Mouse (Mus musculus): ENCODE data around the gene Lrpprc. TPM values are rescaled to one million over a fixed set of nuclear protein-coding genes. Genes with fewer than 3 reads are reported as not detected.

The Lrpprc gene
- polyA plus RNA-seq, 1 experiment from 2014 or later = 55.9 TPM

- DNase-seq (ENCODE audit: low spot score) (no peak), ATAC-seq (replicated peaks; ENCODE audit: low FRiP score) (no peak)
- Histone ChIP-seq H3K4me3 (ENCODE audit: low read depth, low read length) (no peak overlapping the region), H3K27ac (ENCODE audit: low read depth, low read length) (no peak overlapping the region), H3K9ac (ENCODE audit: low read length) (no peak overlapping the region), H3K4me2 (ENCODE audit: low read depth, low read length, severe bottlenecking) (no peak overlapping the region), H3K4me1 (replicated peaks; ENCODE audit: control insufficient read depth, insufficient read depth, low read length) (no peaks in the 10 kb centered on the region), H3K9me3 (ENCODE audit: control insufficient read depth, low read length) (no peaks in the 10 kb centered on the region), H3K27me3 (ENCODE audit: control insufficient read depth, insufficient read depth, low read length) (no peaks in the 10 kb centered on the region), H3K36me3 (ENCODE audit: control insufficient read depth, insufficient read depth, low read length) (no peaks in the 10 kb centered on the region; the same call in 1 of the 2 replicates)
- 85% methylated on average over 9 of the region's 9 CpGs for WGBS
Measured at GRCm38 (mm10) chr17:84738073-84738797, 52.4 kb downstream of the Lrpprc start.

- Histone ChIP-seq H3K27ac (ENCODE audit: low read depth, low read length) (no peak overlapping the region), H3K9me3 (ENCODE audit: control insufficient read depth, low read length) (no peaks in the 10 kb centered on the region)
Measured at GRCm38 (mm10) chr17:84736719-84737118, 53.9 kb downstream of the Lrpprc start.

GRCm38 (mm10) chr17:84732612-84733011, 58.0 kb downstream of the Lrpprc start:
- Histone ChIP-seq H3K4me1 (replicated peaks; ENCODE audit: control insufficient read depth, insufficient read depth, low read length) (no peaks in the 10 kb centered on the region), H3K36me3 (ENCODE audit: control insufficient read depth, insufficient read depth, low read length) (peaks cover 6% of the 10 kb centered on the region; the same call in 1 of the 2 replicates)

More at GRCm38 (mm10) chr17:84736719-84737118, 53.9 kb downstream of the Lrpprc start:
- DNase-seq (ENCODE audit: low spot score) = no peak
- H3K4me3 ChIP-seq (ENCODE audit: low read depth, low read length) = no peak overlapping the region
- WGBS = 76% methylated on average over 9 of the region's 9 CpGs
- ATAC-seq (replicated peaks; ENCODE audit: low FRiP score) = no peak
- H3K36me3 ChIP-seq (ENCODE audit: control insufficient read depth, insufficient read depth, low read length) = no peaks in the 10 kb centered on the region; the same call in 1 of the 2 replicates
- H3K27me3 ChIP-seq (ENCODE audit: control insufficient read depth, insufficient read depth, low read length) = no peaks in the 10 kb centered on the region
- no peak overlapping the region for H3K9ac ChIP-seq (ENCODE audit: low read length)
- no peak overlapping the region for H3K4me2 ChIP-seq (ENCODE audit: low read depth, low read length, severe bottlenecking)
- no peaks in the 10 kb centered on the region for H3K4me1 ChIP-seq (replicated peaks; ENCODE audit: control insufficient read depth, insufficient read depth, low read length)

GRCm38 (mm10) chr17:84731361-84731760, 59.2 kb downstream of the Lrpprc start:
- no peak for DNase-seq (ENCODE audit: low spot score)
- 93% methylated on average over 12 of the region's 12 CpGs for WGBS

More at GRCm38 (mm10) chr17:84732612-84733011, 58.0 kb downstream of the Lrpprc start:
- ATAC-seq (replicated peaks; ENCODE audit: low FRiP score) (no peak), DNase-seq (ENCODE audit: low spot score) (no peak)
- Histone ChIP-seq H3K4me2 (ENCODE audit: low read depth, low read length, severe bottlenecking) (no peak overlapping the region), H3K4me3 (ENCODE audit: low read depth, low read length) (no peak overlapping the region), H3K27me3 (ENCODE audit: control insufficient read depth, insufficient read depth, low read length) (no peaks in the 10 kb centered on the region), H3K9me3 (ENCODE audit: control insufficient read depth, low read length) (no peaks in the 10 kb centered on the region), H3K27ac (ENCODE audit: low read depth, low read length) (no peak overlapping the region), H3K9ac (ENCODE audit: low read length) (no peak overlapping the region)
- WGBS = 99% methylated on average over 8 of the region's 8 CpGs

GRCm38 (mm10) chr17:84729140-84729539, 61.4 kb downstream of the Lrpprc start:
- Histone ChIP-seq H3K9ac (ENCODE audit: low read length) (no peak overlapping the region), H3K9me3 (ENCODE audit: control insufficient read depth, low read length) (no peaks in the 10 kb centered on the region), H3K4me1 (replicated peaks; ENCODE audit: control insufficient read depth, insufficient read depth, low read length) (no peaks in the 10 kb centered on the region), H3K4me3 (ENCODE audit: low read depth, low read length) (no peak overlapping the region), H3K27me3 (ENCODE audit: control insufficient read depth, insufficient read depth, low read length) (no peaks in the 10 kb centered on the region), H3K27ac (ENCODE audit: low read depth, low read length) (no peak overlapping the region), H3K36me3 (ENCODE audit: control insufficient read depth, insufficient read depth, low read length) (peaks cover 6% of the 10 kb centered on the region; the same call in 1 of the 2 replicates), H3K4me2 (ENCODE audit: low read depth, low read length, severe bottlenecking) (no peak overlapping the region)
- 97% methylated on average over 5 of the region's 5 CpGs for WGBS
- no peak for DNase-seq (ENCODE audit: low spot score)
- ATAC-seq (replicated peaks; ENCODE audit: low FRiP score) = no peak

More at GRCm38 (mm10) chr17:84731361-84731760, 59.2 kb downstream of the Lrpprc start:
- H3K36me3 ChIP-seq (ENCODE audit: control insufficient read depth, insufficient read depth, low read length) = peaks cover 6% of the 10 kb centered on the region; the same call in 1 of the 2 replicates
- no peaks in the 10 kb centered on the region for H3K9me3 ChIP-seq (ENCODE audit: control insufficient read depth, low read length)
- ATAC-seq (replicated peaks; ENCODE audit: low FRiP score) = no peak
- no peak overlapping the region for H3K4me2 ChIP-seq (ENCODE audit: low read depth, low read length, severe bottlenecking)
- H3K4me3 ChIP-seq (ENCODE audit: low read depth, low read length) = no peak overlapping the region
- no peaks in the 10 kb centered on the region for H3K27me3 ChIP-seq (ENCODE audit: control insufficient read depth, insufficient read depth, low read length)
- no peaks in the 10 kb centered on the region for H3K4me1 ChIP-seq (replicated peaks; ENCODE audit: control insufficient read depth, insufficient read depth, low read length)
- no peak overlapping the region for H3K9ac ChIP-seq (ENCODE audit: low read length)
- no peak overlapping the region for H3K27ac ChIP-seq (ENCODE audit: low read depth, low read length)

- Histone ChIP-seq H3K36me3 (ENCODE audit: control insufficient read depth, insufficient read depth, low read length) (peaks cover 6% of the 10 kb centered on the region; the same call in 1 of the 2 replicates), H3K9me3 (ENCODE audit: control insufficient read depth, low read length) (no peaks in the 10 kb centered on the region), H3K4me3 (ENCODE audit: low read depth, low read length) (no peak overlapping the region), H3K4me2 (ENCODE audit: low read depth, low read length, severe bottlenecking) (no peak overlapping the region), H3K27me3 (ENCODE audit: control insufficient read depth, insufficient read depth, low read length) (no peaks in the 10 kb centered on the region), H3K4me1 (replicated peaks; ENCODE audit: control insufficient read depth, insufficient read depth, low read length) (no peaks in the 10 kb centered on the region), H3K9ac (ENCODE audit: low read length) (no peak overlapping the region), H3K27ac (ENCODE audit: low read depth, low read length) (no peak overlapping the region)
- WGBS = 71% methylated on average over 1 of the region's 1 CpGs
- DNase-seq (ENCODE audit: low spot score) (no peak), ATAC-seq (replicated peaks; ENCODE audit: low FRiP score) (no peak)
Measured at GRCm38 (mm10) chr17:84728201-84728911, 62.2 kb downstream of the Lrpprc start.

GRCm38 (mm10) chr17:84725163-84725562, 65.4 kb downstream of the Lrpprc start:
- WGBS = 92% methylated on average over 3 of the region's 3 CpGs
- peaks cover under 1% of the 10 kb centered on the region; the same call in 1 of the 2 replicates for H3K36me3 ChIP-seq (ENCODE audit: control insufficient read depth, insufficient read depth, low read length)
- H3K9me3 ChIP-seq (ENCODE audit: control insufficient read depth, low read length) = no peaks in the 10 kb centered on the region
- H3K27ac ChIP-seq (ENCODE audit: low read depth, low read length) = no peak overlapping the region
- no peaks in the 10 kb centered on the region for H3K4me1 ChIP-seq (replicated peaks; ENCODE audit: control insufficient read depth, insufficient read depth, low read length)
- no peak overlapping the region for H3K9ac ChIP-seq (ENCODE audit: low read length)
- no peak overlapping the region for H3K4me3 ChIP-seq (ENCODE audit: low read depth, low read length)
- H3K27me3 ChIP-seq (ENCODE audit: control insufficient read depth, insufficient read depth, low read length) = no peaks in the 10 kb centered on the region
- no peak overlapping the region for H3K4me2 ChIP-seq (ENCODE audit: low read depth, low read length, severe bottlenecking)
- ATAC-seq (replicated peaks; ENCODE audit: low FRiP score) (no peak), DNase-seq (ENCODE audit: low spot score) (no peak)

- Histone ChIP-seq H3K4me1 (replicated peaks; ENCODE audit: control insufficient read depth, insufficient read depth, low read length) (no peaks in the 10 kb centered on the region), H3K36me3 (ENCODE audit: control insufficient read depth, insufficient read depth, low read length) (no peaks in the 10 kb centered on the region), H3K4me3 (ENCODE audit: low read depth, low read length) (no peak overlapping the region), H3K9me3 (ENCODE audit: control insufficient read depth, low read length) (no peaks in the 10 kb centered on the region), H3K27ac (ENCODE audit: low read depth, low read length) (no peak overlapping the region), H3K27me3 (ENCODE audit: control insufficient read depth, insufficient read depth, low read length) (no peaks in the 10 kb centered on the region), H3K4me2 (ENCODE audit: low read depth, low read length, severe bottlenecking) (no peak overlapping the region), H3K9ac (ENCODE audit: low read length) (no peak overlapping the region)
- DNase-seq (ENCODE audit: low spot score) = no peak
- no peak for ATAC-seq (replicated peaks; ENCODE audit: low FRiP score)
- 80% methylated on average over 9 of the region's 9 CpGs for WGBS
Measured at GRCm38 (mm10) chr17:84724028-84724427, 66.6 kb downstream of the Lrpprc start.
